In the genomic region with DNA sequence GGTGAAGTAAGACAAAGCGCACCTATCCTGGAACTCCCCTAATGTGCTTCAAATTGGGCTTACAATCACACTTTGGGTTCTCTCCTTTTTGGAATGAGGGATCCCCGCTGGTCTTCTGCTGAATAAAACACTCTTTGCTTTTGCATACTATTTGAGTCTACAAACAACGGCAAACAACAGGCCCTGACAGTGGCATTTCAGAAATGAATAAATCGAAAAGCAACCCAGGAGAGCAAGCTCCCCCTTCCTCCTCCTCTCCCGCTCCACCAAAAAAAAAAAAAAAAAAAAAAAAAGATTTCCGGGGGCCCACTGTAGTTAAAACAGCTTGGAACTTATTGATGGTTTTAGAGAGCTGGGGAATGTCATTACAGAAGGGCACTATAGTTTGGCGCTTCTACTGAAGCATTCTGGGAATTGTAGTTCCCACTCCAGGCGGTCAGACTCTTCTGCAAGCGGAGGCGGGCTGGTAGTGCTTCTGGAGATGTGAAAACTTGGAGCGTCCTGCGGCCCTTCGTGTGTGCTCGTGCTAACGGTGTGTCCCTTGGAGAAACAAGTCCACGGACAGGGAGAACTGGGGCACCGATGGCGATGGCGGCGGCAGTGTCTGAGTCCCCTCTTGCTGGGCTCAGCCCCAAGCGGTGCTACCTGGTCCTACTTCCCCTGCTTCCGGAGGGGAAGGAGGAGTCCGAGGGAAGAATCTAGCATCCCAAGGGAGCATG, we compare ENCODE assay signal across 8 mouse cellular contexts. TPM values are rescaled to one million over a fixed set of nuclear protein-coding genes. Genes with fewer than 3 reads are reported as not detected.
DNase-seq lines count a peak whose midpoint lies in the region; ATAC-seq and TF ChIP-seq lines count a peak whose summit lies in the region.

A gene (plus strand): TSS at position 443 of the 719 bp plus-strand sequence.

- no peaks in the 10 kb centered on the region for H3K36me3 ChIP-seq in erythroblast, embryonic 14.5 days (ENCODE audit: control insufficient read depth)
- H3K36me3 ChIP-seq in embryonic facial prominence, embryonic 11.5 days (replicated peaks; ENCODE audit: control insufficient read depth, insufficient read depth, low read depth, low read length), result no peaks in the 10 kb centered on the region
- no peaks in the 10 kb centered on the region for H3K36me3 ChIP-seq in kidney, adult 2 months (ENCODE audit: control insufficient read depth, insufficient read depth, low read length)

- peak within 1 kb of the TSS; percentile 45 for H3K4me2 ChIP-seq in embryonic facial prominence, embryonic 11.5 days (ENCODE audit: low read depth, low read length)

- peaks cover 2% of the 10 kb centered on the region; the same call in 1 of the 2 replicates for H3K9me3 ChIP-seq in erythroblast, embryonic 14.5 days (ENCODE audit: control insufficient read depth, low read length)
- no peaks in the 10 kb centered on the region for H3K9me3 ChIP-seq in embryonic facial prominence, embryonic 11.5 days (replicated peaks; ENCODE audit: control insufficient read depth, low read length)

- DNase-seq in embryonic facial prominence, embryonic 11.5 days (ENCODE audit: low spot score), result peak; percentile 87
- DNase-seq in heart, adult 8-10 months (ENCODE audit: low spot score), result peak; percentile 14
- DNase-seq in kidney, adult 2 months, result peak; percentile 62
- peak; percentile 86 for DNase-seq in left cerebral cortex, postnatal 4 days
- DNase-seq in mesoderm, embryonic 11.5 days (ENCODE audit: low read depth, low spot score), result peak; percentile 85
- DNase-seq in right cerebral cortex, postnatal 36 days (ENCODE audit: low spot score in 2 of 2), result peak; percentile 57 to 65

- no peak for TF ChIP-seq POLR2A in kidney, adult 2 months (IDR thresholded peaks at IDR 0.05; ENCODE audit: low read depth, low read length)

- peak within 1 kb of the TSS; percentile 79 for H3K9ac ChIP-seq in embryonic facial prominence, embryonic 11.5 days (replicated peaks; ENCODE audit: low read length)

- intact Hi-C loops in left cerebral cortex, postnatal 4 days (cut with DNase I), result no loop called here

- H3K27ac ChIP-seq in embryonic facial prominence, embryonic 11.5 days (replicated peaks; ENCODE audit: low read depth, low read length), result no peak within 1 kb of the TSS
- no peak within 1 kb of the TSS for H3K27ac ChIP-seq in kidney, adult 2 months (ENCODE audit: insufficient read depth, low read depth, low read length)

- H3K27me3 ChIP-seq in erythroblast, embryonic 14.5 days (ENCODE audit: control insufficient read depth), result no peaks in the 10 kb centered on the region
- no peaks in the 10 kb centered on the region for H3K27me3 ChIP-seq in embryonic facial prominence, embryonic 11.5 days (ENCODE audit: control insufficient read depth, insufficient read depth, low read length)
- no peaks in the 10 kb centered on the region for H3K27me3 ChIP-seq in kidney, adult 2 months (replicated peaks; ENCODE audit: control insufficient read depth, insufficient read depth, low read length)

- H3K4me1 ChIP-seq in erythroblast, embryonic 14.5 days (ENCODE audit: control insufficient read depth), result peaks cover 4% of the 10 kb centered on the region
- no peaks in the 10 kb centered on the region for H3K4me1 ChIP-seq in embryonic facial prominence, embryonic 11.5 days (ENCODE audit: control insufficient read depth, insufficient read depth, low read length)
- H3K4me1 ChIP-seq in kidney, adult 2 months (ENCODE audit: control insufficient read depth, insufficient read depth, low read length), result no peaks in the 10 kb centered on the region

- peak within 1 kb of the TSS; percentile 62 for H3K4me3 ChIP-seq in erythroblast, embryonic 14.5 days (replicated peaks)
- peak within 1 kb of the TSS; percentile 55 for H3K4me3 ChIP-seq in embryonic facial prominence, embryonic 11.5 days (ENCODE audit: low read depth, low read length)
- peak within 1 kb of the TSS; percentile 59 for H3K4me3 ChIP-seq in kidney, adult 2 months (ENCODE audit: insufficient read depth, low read depth, low read length)

- ATAC-seq in erythroblast, adult 5-6 weeks (replicated peaks; ENCODE audit: low FRiP score, poor library complexity, severe bottlenecking), result no peak
- peak; percentile 89 for ATAC-seq in embryonic facial prominence, embryonic 11.5 days (replicated peaks; ENCODE audit: insufficient number of reproducible peaks, low FRiP score, low TSS enrichment, low read depth)

- TF ChIP-seq CTCF in kidney, adult 2 months (conservative IDR thresholded peaks at IDR 0.05; ENCODE audit: insufficient read depth, insufficient read length, low read depth, low read length), result no peak

- WGBS in embryonic facial prominence, embryonic 11.5 days, result 16% methylated on average over 23 of the region's 23 CpGs
- WGBS in kidney, adult 2 months, result 12% methylated on average over 23 of the region's 23 CpGs

RNA-seq across cellular contexts. Expression of the gene that starts here (rescaled TPM):
- polyA plus RNA-seq in erythroblast, embryonic 14.5 days (2012), result not detected in 2 replicates
- total RNA-seq in erythroblast, adult 5-6 weeks (2015; ENCODE audit: low replicate concordance), result not detected in 2 replicates
- 0.60 TPM in 1 of 2 replicates, not detected in the other for total RNA-seq in erythroblast, adult 5-6 weeks (2017; ENCODE audit: low replicate concordance)
- polyA plus RNA-seq in embryonic facial prominence, embryonic 11.5 days (2014; fragmentation: Nextera tagmentation; extraction: Ambion mirVana), result 3.7 TPM in 2 replicates
- under 1 TPM in 2 of 4 experiments, not detected in 2; 0.11 to 0.13 TPM for total RNA-seq in heart, adult 8-10 months (2022)
- 0.30 and 0.60 TPM in 2 replicates for polyA plus RNA-seq in kidney, adult 2 months (2012; rRNA removed)
- 1 to 10 TPM; 5.2 to 6.2 TPM for total RNA-seq in left cerebral cortex, postnatal 4 days (2021)

Comparison
In these comparisons a context has a peak if more than half of its experiments do, and no peak if none do; other contexts are left out.
1. Peak in DNase-seq in heart, adult 8-10 months; RNA of the gene not detected or under 1 TPM.
2. Peak in DNase-seq and H3K4me3 ChIP-seq in kidney, adult 2 months; RNA of the gene not detected or under 1 TPM.
3. DNase-seq: peak in every context shown above with its lines; median percentile 87 in embryonic facial prominence, embryonic 11.5 days; 86 in left cerebral cortex, postnatal 4 days; 85 in mesoderm, embryonic 11.5 days; 62 in kidney, adult 2 months; 61 in right cerebral cortex, postnatal 36 days; 14 in heart, adult 8-10 months.